In the genomic region with DNA sequence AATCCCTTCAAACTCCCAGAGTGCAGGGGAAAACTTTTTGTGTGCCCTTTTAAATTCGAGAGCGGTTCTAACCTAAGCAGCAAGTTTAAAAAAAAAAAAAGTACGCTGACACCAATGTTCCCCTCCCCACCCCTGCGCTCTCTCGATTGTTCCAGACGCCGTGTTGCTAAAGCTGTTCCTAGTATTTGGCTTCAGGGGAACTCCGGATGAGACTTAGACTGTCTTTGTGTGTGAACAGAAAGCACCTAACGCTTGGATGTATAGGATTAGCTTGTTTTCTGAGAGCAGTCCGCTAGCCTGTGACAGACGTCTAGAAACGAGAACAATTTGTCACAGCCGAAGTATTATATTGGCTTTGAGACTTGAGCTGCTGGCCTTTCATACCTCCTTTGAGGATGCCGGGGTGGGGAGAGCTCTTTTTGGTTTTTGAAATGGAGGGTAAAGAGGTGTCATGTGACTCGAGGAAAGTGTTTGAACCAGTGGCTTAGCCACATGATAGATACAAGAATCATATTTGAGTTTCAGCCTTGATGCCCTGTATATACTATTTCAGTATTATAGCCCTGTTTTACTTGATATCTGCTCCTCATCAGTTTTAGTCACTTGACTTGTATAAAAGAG, we compare ENCODE assay signal across 8 mouse cellular contexts. TPM values are rescaled to one million over a fixed set of nuclear protein-coding genes. Genes with fewer than 3 reads are reported as not detected.
A peak's percentile ranks its signal among the peaks of the same experiment; 100 is the strongest.
DNase-seq lines count a peak whose midpoint lies in the region; ATAC-seq and TF ChIP-seq lines count a peak whose summit lies in the region.

No protein-coding gene starts in this region.

- H3K9me3 ChIP-seq in heart, embryonic 10.5 days = no peaks in the 10 kb centered on the region
- H3K9me3 ChIP-seq in forebrain, embryonic 13.5 days (replicated peaks) = no peaks in the 10 kb centered on the region
- no peaks in the 10 kb centered on the region for H3K9me3 ChIP-seq in limb, embryonic 13.5 days
- H3K9me3 ChIP-seq in midbrain, postnatal 0 days (ENCODE audit: low read length) = no peaks in the 10 kb centered on the region

- 7% methylated on average over 15 of the region's 15 CpGs for WGBS in heart, embryonic 10.5 days
- WGBS in forebrain, embryonic 13.5 days = under 1% methylated on average over 15 of the region's 15 CpGs
- WGBS in limb, embryonic 13.5 days = 4% methylated on average over 15 of the region's 15 CpGs
- WGBS in midbrain, postnatal 0 days = 2% methylated on average over 15 of the region's 15 CpGs

- H3K27ac ChIP-seq in heart, embryonic 10.5 days = no peak overlapping the region
- no peak overlapping the region for H3K27ac ChIP-seq in forebrain, embryonic 13.5 days
- no peak overlapping the region for H3K27ac ChIP-seq in limb, embryonic 13.5 days
- H3K27ac ChIP-seq in midbrain, postnatal 0 days (ENCODE audit: low read depth, low read length) = no peak overlapping the region

- DNase-seq in heart, embryonic 10.5 days (ENCODE audit: low spot score) = no peak
- no peak for DNase-seq in heart, postnatal 36 days
- DNase-seq in R1 (ENCODE audit: low read depth, low spot score) = peak; percentile 54
- no peak for DNase-seq in midbrain, postnatal 0 days (ENCODE audit: low spot score)
- no peak for DNase-seq in urinary bladder, postnatal 4 days (ENCODE audit: low spot score in 2 of 2)

- no peaks in the 10 kb centered on the region for H3K27me3 ChIP-seq in heart, embryonic 10.5 days (ENCODE audit: insufficient read depth, poor library complexity, severe bottlenecking)
- H3K27me3 ChIP-seq in forebrain, embryonic 13.5 days = no peaks in the 10 kb centered on the region
- H3K27me3 ChIP-seq in limb, embryonic 13.5 days = peaks cover 7% of the 10 kb centered on the region
- no peaks in the 10 kb centered on the region for H3K27me3 ChIP-seq in midbrain, postnatal 0 days (ENCODE audit: insufficient read depth, low read length)

- ATAC-seq in forebrain, embryonic 13.5 days = no peak
- no peak for ATAC-seq in limb, embryonic 13.5 days (ENCODE audit: low FRiP score, low read depth)
- ATAC-seq in midbrain, postnatal 0 days (ENCODE audit: low FRiP score) = no peak
- no peak for ATAC-seq in megakaryocyte progenitor cell, adult 5-6 weeks (replicated peaks; ENCODE audit: poor library complexity)

- peak overlapping the region; percentile 78 for H3K4me2 ChIP-seq in forebrain, embryonic 13.5 days
- H3K4me2 ChIP-seq in limb, embryonic 13.5 days (replicated peaks) = peak overlapping the region; percentile 87
- H3K4me2 ChIP-seq in midbrain, postnatal 0 days (ENCODE audit: low read depth, low read length, poor library complexity, severe bottlenecking) = peak overlapping the region; percentile 95

- peak overlapping the region; percentile 95 for H3K9ac ChIP-seq in forebrain, embryonic 13.5 days
- H3K9ac ChIP-seq in limb, embryonic 13.5 days = peak overlapping the region; percentile 94
- H3K9ac ChIP-seq in midbrain, postnatal 0 days (replicated peaks; ENCODE audit: low read length, poor library complexity, severe bottlenecking) = peak overlapping the region; percentile 79

- no peak for TF ChIP-seq CTCF in midbrain, postnatal 0 days (IDR thresholded peaks at IDR 0.05)

- peaks cover 5% of the 10 kb centered on the region for H3K4me1 ChIP-seq in heart, embryonic 10.5 days
- H3K4me1 ChIP-seq in forebrain, embryonic 13.5 days = peaks cover 21% of the 10 kb centered on the region
- peaks cover 11% of the 10 kb centered on the region for H3K4me1 ChIP-seq in limb, embryonic 13.5 days
- no peaks in the 10 kb centered on the region for H3K4me1 ChIP-seq in midbrain, postnatal 0 days (ENCODE audit: insufficient read depth, low read length)

- H3K36me3 ChIP-seq in heart, embryonic 10.5 days = 0 out of 2 replicates have a peak, but pooled peaks cover under 1% of the 10 kb centered on the region
- H3K36me3 ChIP-seq in forebrain, embryonic 13.5 days (ENCODE audit: poor library complexity, severe bottlenecking) = peaks cover 7% of the 10 kb centered on the region; the same call in 1 of the 2 replicates
- H3K36me3 ChIP-seq in limb, embryonic 13.5 days = peaks cover under 1% of the 10 kb centered on the region; the same call in 1 of the 2 replicates
- no peaks in the 10 kb centered on the region for H3K36me3 ChIP-seq in midbrain, postnatal 0 days (ENCODE audit: insufficient read depth, low read length)

- intact Hi-C loops in heart, postnatal 36 days (cut with DNase I) = no loop called here

- H3K4me3 ChIP-seq in heart, embryonic 10.5 days = peak overlapping the region; percentile 99
- H3K4me3 ChIP-seq in forebrain, embryonic 13.5 days = peak overlapping the region; percentile 94
- peak overlapping the region; percentile 99 for H3K4me3 ChIP-seq in limb, embryonic 13.5 days
- peak overlapping the region; percentile 92 for H3K4me3 ChIP-seq in midbrain, postnatal 0 days (ENCODE audit: low read depth, low read length)

RNA-seq across cellular contexts. Expression of a gene that starts 1.0 kb away (rescaled TPM):
- 8.9 and 9.0 TPM in 2 replicates for polyA plus RNA-seq in heart, embryonic 10.5 days (2016; fragmentation: Nextera tagmentation; extraction: Ambion mirVana)
- total RNA-seq in heart, postnatal 36 days (2021) = 10 to 100 TPM in 1 of 2 experiments, 1 to 10 TPM in 1; 9.0 to 10.3 TPM
- polyA plus RNA-seq in forebrain, embryonic 13.5 days (2015; fragmentation: Nextera tagmentation; extraction: Ambion mirVana) = 10.4 and 12.2 TPM in 2 replicates
- 8.0 and 9.3 TPM in 2 replicates for polyA plus RNA-seq in limb, embryonic 13.5 days (2015; fragmentation: Nextera tagmentation; extraction: Ambion mirVana)
- 16.5 and 19.9 TPM in 2 replicates for total RNA-seq in midbrain, postnatal 0 days (2014; rRNA removed)
- 4.9 and 5.3 TPM in 2 replicates for polyA plus RNA-seq in midbrain, postnatal 0 days (2015; fragmentation: Nextera tagmentation; extraction: Ambion mirVana)
- total RNA-seq in megakaryocyte progenitor cell, adult 5-6 weeks (2015) = 24.5 and 27.1 TPM in 2 replicates
- 14.0 and 14.1 TPM in 2 replicates for total RNA-seq in megakaryocyte progenitor cell, adult 5-6 weeks (2017)

RNA-seq across cellular contexts. Expression of a gene that starts 29.9 kb away (rescaled TPM):
- polyA plus RNA-seq in heart, embryonic 10.5 days (2016; fragmentation: Nextera tagmentation; extraction: Ambion mirVana) = 50.9 and 54.3 TPM in 2 replicates
- total RNA-seq in heart, postnatal 36 days (2021) = 100 to 1,000 TPM in 1 of 2 experiments, 10 to 100 TPM in 1; 98.5 to 101 TPM
- 53.6 and 59.0 TPM in 2 replicates for polyA plus RNA-seq in forebrain, embryonic 13.5 days (2015; fragmentation: Nextera tagmentation; extraction: Ambion mirVana)
- 61.4 and 63.0 TPM in 2 replicates for polyA plus RNA-seq in limb, embryonic 13.5 days (2015; fragmentation: Nextera tagmentation; extraction: Ambion mirVana)
- 18.2 and 21.4 TPM in 2 replicates for total RNA-seq in midbrain, postnatal 0 days (2014; rRNA removed)
- 50.7 and 51.5 TPM in 2 replicates for polyA plus RNA-seq in midbrain, postnatal 0 days (2015; fragmentation: Nextera tagmentation; extraction: Ambion mirVana)
- 82.9 and 120 TPM in 2 replicates for total RNA-seq in megakaryocyte progenitor cell, adult 5-6 weeks (2015)
- 106 and 118 TPM in 2 replicates for total RNA-seq in megakaryocyte progenitor cell, adult 5-6 weeks (2017)

RNA-seq across cellular contexts. Expression of a gene that starts 30.0 kb away (rescaled TPM):
- polyA plus RNA-seq in heart, embryonic 10.5 days (2016; fragmentation: Nextera tagmentation; extraction: Ambion mirVana) = not detected in 2 replicates
- under 1 TPM; 0.08 to 0.14 TPM for total RNA-seq in heart, postnatal 36 days (2021)
- 0.06 and 0.08 TPM in 2 replicates for polyA plus RNA-seq in forebrain, embryonic 13.5 days (2015; fragmentation: Nextera tagmentation; extraction: Ambion mirVana)
- 0.17 and 0.19 TPM in 2 replicates for polyA plus RNA-seq in limb, embryonic 13.5 days (2015; fragmentation: Nextera tagmentation; extraction: Ambion mirVana)
- 0.27 and 0.42 TPM in 2 replicates for total RNA-seq in midbrain, postnatal 0 days (2014; rRNA removed)
- 0.04 TPM in 2 replicates for polyA plus RNA-seq in midbrain, postnatal 0 days (2015; fragmentation: Nextera tagmentation; extraction: Ambion mirVana)
- 0.02 and 0.07 TPM in 2 replicates for total RNA-seq in megakaryocyte progenitor cell, adult 5-6 weeks (2015)
- total RNA-seq in megakaryocyte progenitor cell, adult 5-6 weeks (2017) = 0.07 TPM in 1 of 2 replicates, not detected in the other

RNA-seq across cellular contexts. Expression of a gene that starts 54.8 kb away (rescaled TPM):
- not detected in 2 replicates for polyA plus RNA-seq in heart, embryonic 10.5 days (2016; fragmentation: Nextera tagmentation; extraction: Ambion mirVana)
- total RNA-seq in heart, postnatal 36 days (2021) = not detected
- polyA plus RNA-seq in forebrain, embryonic 13.5 days (2015; fragmentation: Nextera tagmentation; extraction: Ambion mirVana) = not detected in 2 replicates
- polyA plus RNA-seq in limb, embryonic 13.5 days (2015; fragmentation: Nextera tagmentation; extraction: Ambion mirVana) = not detected in 2 replicates
- total RNA-seq in midbrain, postnatal 0 days (2014; rRNA removed) = not detected in 2 replicates
- 0.09 TPM in 1 of 2 replicates, not detected in the other for polyA plus RNA-seq in midbrain, postnatal 0 days (2015; fragmentation: Nextera tagmentation; extraction: Ambion mirVana)
- 1.7 and 3.4 TPM in 2 replicates for total RNA-seq in megakaryocyte progenitor cell, adult 5-6 weeks (2015)
- 0.83 and 1.7 TPM in 2 replicates for total RNA-seq in megakaryocyte progenitor cell, adult 5-6 weeks (2017)
